Mouse (Mus musculus): ENCODE data around the gene Tnfsf11. TPM values are rescaled to one million over a fixed set of nuclear protein-coding genes. Genes with fewer than 3 reads are reported as not detected.

Tnfsf11 gene
- polyA plus RNA-seq, 1 experiment from 2014 or later = 0.23 TPM

GRCm38 (mm10) chr14:78320248-78320647 is 12.4 kb upstream of the Tnfsf11 start:
- Histone ChIP-seq H3K27me3 (ENCODE audit: control insufficient read depth, insufficient read depth, low read length) (no peaks in the 10 kb centered on the region), H3K36me3 (ENCODE audit: control insufficient read depth, insufficient read depth, low read length) (no peaks in the 10 kb centered on the region), H3K27ac (replicated peaks in 1 of 2; ENCODE audit: control insufficient read depth in 1 of 2, insufficient read depth in 1 of 2, low read depth in 2 of 2, low read length in 2 of 2) (no peak overlapping the region), H3K4me1 (ENCODE audit: control insufficient read depth in 2 of 2, insufficient read depth in 2 of 2, low read length in 2 of 2) (no peaks in the 10 kb centered on the region), H3K9me3 (ENCODE audit: control insufficient read depth, low read length) (no peaks in the 10 kb centered on the region), H3K4me3 (ENCODE audit: control insufficient read depth in 1 of 2, insufficient read depth in 1 of 2, low read depth in 1 of 2, low read length in 2 of 2) (no peak overlapping the region), H3K9ac (ENCODE audit: low read length) (no peak overlapping the region), H3K4me2 (ENCODE audit: low read length) (no peak overlapping the region)
- WGBS = 75% methylated on average over 6 of the region's 6 CpGs
- no peak for ATAC-seq (ENCODE audit: insufficient number of reproducible peaks, insufficient read depth, low FRiP score, low read depth)

GRCm38 (mm10) chr14:78319580-78319979 is 11.7 kb upstream of the Tnfsf11 start:
- WGBS = 77% methylated on average over 5 of the region's 5 CpGs

GRCm38 (mm10) chr14:78319000-78319399 is 11.2 kb upstream of the Tnfsf11 start:
- WGBS = 68% methylated on average over 3 of the region's 3 CpGs

More at GRCm38 (mm10) chr14:78319580-78319979, 11.7 kb upstream of the Tnfsf11 start:
- Histone ChIP-seq H3K9ac (ENCODE audit: low read length) (no peak overlapping the region), H3K4me2 (ENCODE audit: low read length) (no peak overlapping the region), H3K27ac (replicated peaks in 1 of 2; ENCODE audit: control insufficient read depth in 1 of 2, insufficient read depth in 1 of 2, low read depth in 2 of 2, low read length in 2 of 2) (no peak overlapping the region), H3K27me3 (ENCODE audit: control insufficient read depth, insufficient read depth, low read length) (no peaks in the 10 kb centered on the region), H3K36me3 (ENCODE audit: control insufficient read depth, insufficient read depth, low read length) (no peaks in the 10 kb centered on the region), H3K9me3 (ENCODE audit: control insufficient read depth, low read length) (no peaks in the 10 kb centered on the region), H3K4me3 (ENCODE audit: control insufficient read depth in 1 of 2, insufficient read depth in 1 of 2, low read depth in 1 of 2, low read length in 2 of 2) (no peak overlapping the region), H3K4me1 (ENCODE audit: control insufficient read depth in 2 of 2, insufficient read depth in 2 of 2, low read length in 2 of 2) (no peaks in the 10 kb centered on the region)
- ATAC-seq (ENCODE audit: insufficient number of reproducible peaks, insufficient read depth, low FRiP score, low read depth) = no peak

GRCm38 (mm10) chr14:78317623-78318022 is 9.8 kb upstream of the Tnfsf11 start:
- Histone ChIP-seq H3K27me3 (ENCODE audit: control insufficient read depth, insufficient read depth, low read length) (no peaks in the 10 kb centered on the region), H3K9ac (ENCODE audit: low read length) (no peak overlapping the region), H3K36me3 (ENCODE audit: control insufficient read depth, insufficient read depth, low read length) (no peaks in the 10 kb centered on the region), H3K4me2 (ENCODE audit: low read length) (no peak overlapping the region), H3K4me1 (ENCODE audit: control insufficient read depth in 2 of 2, insufficient read depth in 2 of 2, low read length in 2 of 2) (no peaks in the 10 kb centered on the region), H3K9me3 (ENCODE audit: control insufficient read depth, low read length) (no peaks in the 10 kb centered on the region), H3K4me3 (ENCODE audit: control insufficient read depth in 1 of 2, insufficient read depth in 1 of 2, low read depth in 1 of 2, low read length in 2 of 2) (no peak overlapping the region), H3K27ac (replicated peaks in 1 of 2; ENCODE audit: control insufficient read depth in 1 of 2, insufficient read depth in 1 of 2, low read depth in 2 of 2, low read length in 2 of 2) (no peak overlapping the region)
- 64% methylated on average over 5 of the region's 5 CpGs for WGBS
- no peak for ATAC-seq (ENCODE audit: insufficient number of reproducible peaks, insufficient read depth, low FRiP score, low read depth)

More at GRCm38 (mm10) chr14:78319000-78319399, 11.2 kb upstream of the Tnfsf11 start:
- ATAC-seq (ENCODE audit: insufficient number of reproducible peaks, insufficient read depth, low FRiP score, low read depth) = no peak
- Histone ChIP-seq H3K27me3 (ENCODE audit: control insufficient read depth, insufficient read depth, low read length) (no peaks in the 10 kb centered on the region), H3K36me3 (ENCODE audit: control insufficient read depth, insufficient read depth, low read length) (no peaks in the 10 kb centered on the region), H3K27ac (replicated peaks in 1 of 2; ENCODE audit: control insufficient read depth in 1 of 2, insufficient read depth in 1 of 2, low read depth in 2 of 2, low read length in 2 of 2) (no peak overlapping the region), H3K4me3 (ENCODE audit: control insufficient read depth in 1 of 2, insufficient read depth in 1 of 2, low read depth in 1 of 2, low read length in 2 of 2) (no peak overlapping the region), H3K4me2 (ENCODE audit: low read length) (no peak overlapping the region), H3K4me1 (ENCODE audit: control insufficient read depth in 2 of 2, insufficient read depth in 2 of 2, low read length in 2 of 2) (no peaks in the 10 kb centered on the region), H3K9me3 (ENCODE audit: control insufficient read depth, low read length) (no peaks in the 10 kb centered on the region), H3K9ac (ENCODE audit: low read length) (no peak overlapping the region)

GRCm38 (mm10) chr14:78300914-78301313 is 6.9 kb downstream of the Tnfsf11 start:
- Histone ChIP-seq H3K4me3 (ENCODE audit: control insufficient read depth in 1 of 2, insufficient read depth in 1 of 2, low read depth in 1 of 2, low read length in 2 of 2) (no peak overlapping the region), H3K9ac (ENCODE audit: low read length) (no peak overlapping the region), H3K9me3 (ENCODE audit: control insufficient read depth, low read length) (no peaks in the 10 kb centered on the region), H3K27me3 (ENCODE audit: control insufficient read depth, insufficient read depth, low read length) (no peaks in the 10 kb centered on the region), H3K4me2 (ENCODE audit: low read length) (no peak overlapping the region), H3K4me1 (ENCODE audit: control insufficient read depth in 2 of 2, insufficient read depth in 2 of 2, low read length in 2 of 2) (no peaks in the 10 kb centered on the region), H3K27ac (replicated peaks in 1 of 2; ENCODE audit: control insufficient read depth in 1 of 2, insufficient read depth in 1 of 2, low read depth in 2 of 2, low read length in 2 of 2) (no peak overlapping the region), H3K36me3 (ENCODE audit: control insufficient read depth, insufficient read depth, low read length) (no peaks in the 10 kb centered on the region)
- ATAC-seq (ENCODE audit: insufficient number of reproducible peaks, insufficient read depth, low FRiP score, low read depth) = no peak
- WGBS = 78% methylated on average over 3 of the region's 3 CpGs

- Histone ChIP-seq H3K4me2 (ENCODE audit: low read length) (no peak overlapping the region), H3K27ac (replicated peaks in 1 of 2; ENCODE audit: control insufficient read depth in 1 of 2, insufficient read depth in 1 of 2, low read depth in 2 of 2, low read length in 2 of 2) (no peak overlapping the region), H3K27me3 (ENCODE audit: control insufficient read depth, insufficient read depth, low read length) (no peaks in the 10 kb centered on the region), H3K4me3 (ENCODE audit: control insufficient read depth in 1 of 2, insufficient read depth in 1 of 2, low read depth in 1 of 2, low read length in 2 of 2) (no peak overlapping the region), H3K4me1 (ENCODE audit: control insufficient read depth in 2 of 2, insufficient read depth in 2 of 2, low read length in 2 of 2) (no peaks in the 10 kb centered on the region), H3K9me3 (ENCODE audit: control insufficient read depth, low read length) (0 out of 2 replicates have a peak, but pooled peaks cover 3% of the 10 kb centered on the region), H3K9ac (ENCODE audit: low read length) (no peak overlapping the region), H3K36me3 (ENCODE audit: control insufficient read depth, insufficient read depth, low read length) (no peaks in the 10 kb centered on the region)
- no peak for ATAC-seq (ENCODE audit: insufficient number of reproducible peaks, insufficient read depth, low FRiP score, low read depth)
- 90% methylated on average over 7 of the region's 7 CpGs for WGBS
Measured at GRCm38 (mm10) chr14:78292687-78293086, 15.2 kb downstream of the Tnfsf11 start.

GRCm38 (mm10) chr14:78289912-78290523 is 17.8 kb downstream of the Tnfsf11 start:
- no peak overlapping the region for H3K4me2 ChIP-seq (ENCODE audit: low read length)
- no peak overlapping the region for H3K4me3 ChIP-seq (ENCODE audit: control insufficient read depth in 1 of 2, insufficient read depth in 1 of 2, low read depth in 1 of 2, low read length in 2 of 2)
- no peaks in the 10 kb centered on the region for H3K4me1 ChIP-seq (ENCODE audit: control insufficient read depth in 2 of 2, insufficient read depth in 2 of 2, low read length in 2 of 2)
- H3K9ac ChIP-seq (ENCODE audit: low read length) = no peak overlapping the region
- ATAC-seq (ENCODE audit: insufficient number of reproducible peaks, insufficient read depth, low FRiP score, low read depth) = no peak
- no peaks in the 10 kb centered on the region for H3K36me3 ChIP-seq (ENCODE audit: control insufficient read depth, insufficient read depth, low read length)
- H3K27ac ChIP-seq (replicated peaks in 1 of 2; ENCODE audit: control insufficient read depth in 1 of 2, insufficient read depth in 1 of 2, low read depth in 2 of 2, low read length in 2 of 2) = no peak overlapping the region
- WGBS = 75% methylated on average over 9 of the region's 9 CpGs
- H3K9me3 ChIP-seq (ENCODE audit: control insufficient read depth, low read length) = 0 out of 2 replicates have a peak, but pooled peaks cover 3% of the 10 kb centered on the region
- H3K27me3 ChIP-seq (ENCODE audit: control insufficient read depth, insufficient read depth, low read length) = no peaks in the 10 kb centered on the region

GRCm38 (mm10) chr14:78288903-78289302 is 18.9 kb downstream of the Tnfsf11 start:
- Histone ChIP-seq H3K36me3 (ENCODE audit: control insufficient read depth, insufficient read depth, low read length) (no peaks in the 10 kb centered on the region), H3K4me1 (ENCODE audit: control insufficient read depth in 2 of 2, insufficient read depth in 2 of 2, low read length in 2 of 2) (no peaks in the 10 kb centered on the region), H3K4me2 (ENCODE audit: low read length) (no peak overlapping the region), H3K4me3 (ENCODE audit: control insufficient read depth in 1 of 2, insufficient read depth in 1 of 2, low read depth in 1 of 2, low read length in 2 of 2) (no peak overlapping the region), H3K27me3 (ENCODE audit: control insufficient read depth, insufficient read depth, low read length) (no peaks in the 10 kb centered on the region), H3K27ac (replicated peaks in 1 of 2; ENCODE audit: control insufficient read depth in 1 of 2, insufficient read depth in 1 of 2, low read depth in 2 of 2, low read length in 2 of 2) (no peak overlapping the region), H3K9ac (ENCODE audit: low read length) (no peak overlapping the region), H3K9me3 (ENCODE audit: control insufficient read depth, low read length) (0 out of 2 replicates have a peak, but pooled peaks cover 2% of the 10 kb centered on the region)
- WGBS = 45% methylated on average over 5 of the region's 5 CpGs
- ATAC-seq (ENCODE audit: insufficient number of reproducible peaks, insufficient read depth, low FRiP score, low read depth) = no peak

Measured in heart, embryonic 14.5 days (tissue).